Mouse (Mus musculus) CH12.LX (cell line): Measurements from ENCODE around the gene Wdr34. TPM values are rescaled to one million over a fixed set of nuclear protein-coding genes. Genes with fewer than 3 reads are reported as not detected.

ENCODE experiments used
- DNase-seq: peaks from one replicate; pipeline ENCODE4 v3.0.0-alpha.2; 2013; ENCODE audit errors: extremely low read depth
- H3K27ac ChIP-seq: 2 replicates; pipeline ENCODE4 v1.5.1; 2012; ENCODE audit warnings: low read depth, mild to moderate bottlenecking, control low read depth, moderate library complexity; ENCODE audit not compliant: insufficient read depth
- H3K27me3 ChIP-seq: replicated peaks from 2 replicates; pipeline ENCODE3; 2012; ENCODE audit warnings: inconsistent platforms
- H3K36me3 ChIP-seq, 2 experiments: replicated peaks in 1 of 2; 2 replicates each; pipeline versions ENCODE3 to v1.6.1; 2012; ENCODE audit warnings: inconsistent platforms in 1 of 2, low read length in 1 of 2, mild to moderate bottlenecking in 1 of 2, mixed read lengths in 1 of 2, moderate library complexity in 1 of 2; ENCODE audit not compliant: control insufficient read depth in 1 of 2, insufficient read depth in 1 of 2
- H3K4me1 ChIP-seq, 2 experiments: 2 replicates each; pipeline ENCODE4 v1.6.1; 2012; ENCODE audit warnings: inconsistent platforms in 1 of 2, moderate library complexity in 1 of 2; ENCODE audit not compliant: insufficient read depth in 2 of 2, control insufficient read depth in 1 of 2
- H3K4me2 ChIP-seq: 2 replicates; pipeline ENCODE4 v1.6.1; 2012; ENCODE audit warnings: low read depth, mild to moderate bottlenecking, control low read depth; ENCODE audit not compliant: poor library complexity, insufficient read depth, severe bottlenecking
- H3K4me3 ChIP-seq, 3 experiments: fragments of 150-350 bp in 1 of 3; sonication (generic) in 1 of 3; replicated peaks in 1 of 3; 2 replicates each; pipeline versions ENCODE3 to v1.5.1; 2011 to 2012; ENCODE audit warnings: low read depth in 2 of 3, low read length in 2 of 3, mild to moderate bottlenecking in 2 of 3, moderate library complexity in 2 of 3, control low read depth in 1 of 3, improper control_type of control experiment in 1 of 3, inconsistent platforms in 1 of 3, mixed read lengths in 1 of 3; ENCODE audit not compliant: poor library complexity in 1 of 3
- H3K79me2 ChIP-seq: replicated peaks from 2 replicates; pipeline ENCODE4 v1.6.1; 2012; ENCODE audit warnings: mild to moderate bottlenecking, moderate library complexity; ENCODE audit not compliant: control insufficient read depth, poor library complexity, insufficient read depth, severe bottlenecking; ENCODE audit errors: extremely low read depth
- H3K9ac ChIP-seq: 2 replicates; pipeline ENCODE4 v1.6.1; 2012; ENCODE audit warnings: low read depth, mild to moderate bottlenecking, control low read depth, moderate library complexity; ENCODE audit not compliant: insufficient read depth
- H3K9me3 ChIP-seq: replicated peaks from 2 replicates; pipeline ENCODE3; 2012; ENCODE audit warnings: low read length, inconsistent platforms, mixed read lengths
- BHLHE40 ChIP-seq: IDR thresholded peaks from 2 replicates; pipeline ENCODE4 v1.6.1; 2011; ENCODE audit warnings: mild to moderate bottlenecking, low read depth, low read length, improper control_type of control experiment
- CHD1 ChIP-seq: IDR thresholded peaks from 2 replicates; pipeline ENCODE4 v1.6.1; 2012; ENCODE audit warnings: low read depth, low read length, improper control_type of control experiment, inconsistent platforms
- CHD2 ChIP-seq: IDR thresholded peaks from 2 replicates; pipeline ENCODE4 v1.6.1; 2011; ENCODE audit warnings: low read length, improper control_type of control experiment
- CTCF ChIP-seq, 2 experiments: IDR thresholded peaks in 1 of 2; conservative IDR thresholded peaks in 1 of 2; 2 replicates each; pipeline ENCODE4 v1.5.1; 2011 to 2012; ENCODE audit warnings: low read depth in 2 of 2, low read length in 2 of 2, improper control_type of control experiment in 1 of 2, inconsistent platforms in 1 of 2, mild to moderate bottlenecking in 1 of 2, moderate library complexity in 1 of 2
- E2F4 ChIP-seq: IDR thresholded peaks from 2 replicates; pipeline ENCODE4 v1.6.1; 2011; ENCODE audit warnings: low read depth, low read length, improper control_type of control experiment; ENCODE audit not compliant: insufficient replicate concordance
- ELF1 ChIP-seq: IDR thresholded peaks from 2 replicates; pipeline ENCODE4 v1.6.1; 2014; ENCODE audit warnings: low read depth, mild to moderate bottlenecking, inconsistent platforms, low read length, improper control_type of control experiment
- EP300 ChIP-seq: IDR thresholded peaks from 2 replicates; pipeline ENCODE4 v1.6.1; 2011; ENCODE audit warnings: low read length, improper control_type of control experiment
- ETS1 ChIP-seq: conservative IDR thresholded peaks from 2 replicates; pipeline ENCODE4 v1.6.1; 2012; ENCODE audit warnings: low read depth, mild to moderate bottlenecking, inconsistent platforms, low read length, improper control_type of control experiment, moderate library complexity
- HCFC1 ChIP-seq: IDR thresholded peaks from 2 replicates; pipeline ENCODE4 v1.6.1; 2012; ENCODE audit warnings: low read depth, mild to moderate bottlenecking, inconsistent platforms, low read length, improper control_type of control experiment
- IRF4 ChIP-seq: IDR thresholded peaks from 2 replicates; pipeline ENCODE4 v1.6.1; 2014; ENCODE audit warnings: low read depth, mild to moderate bottlenecking, inconsistent platforms, low read length, improper control_type of control experiment
- JUN ChIP-seq: IDR thresholded peaks from 2 replicates; pipeline ENCODE4 v1.6.1; 2011; ENCODE audit warnings: low read depth, mild to moderate bottlenecking, low read length, improper control_type of control experiment, moderate library complexity; ENCODE audit not compliant: insufficient read depth
- JUND ChIP-seq: conservative IDR thresholded peaks from 2 replicates; pipeline ENCODE4 v1.6.1; 2011; ENCODE audit warnings: low read depth, low read length, improper control_type of control experiment
- KAT2A ChIP-seq: IDR thresholded peaks from 2 replicates; pipeline ENCODE4 v1.6.1; 2012; ENCODE audit warnings: low read length, improper control_type of control experiment, inconsistent platforms; ENCODE audit not compliant: insufficient replicate concordance
- MAFK ChIP-seq: IDR thresholded peaks from 2 replicates; pipeline ENCODE4 v1.6.1; 2011; ENCODE audit warnings: low read length, improper control_type of control experiment; ENCODE audit not compliant: insufficient replicate concordance
- MAX ChIP-seq: IDR thresholded peaks from 2 replicates; pipeline ENCODE4 v1.6.1; 2011; ENCODE audit warnings: low read length, improper control_type of control experiment
- MAZ ChIP-seq: IDR thresholded peaks from 2 replicates; pipeline ENCODE4 v1.6.1; 2012; ENCODE audit warnings: low read depth, mild to moderate bottlenecking, inconsistent platforms, low read length, improper control_type of control experiment, moderate library complexity
- MEF2A ChIP-seq: IDR thresholded peaks from 2 replicates; pipeline ENCODE4 v1.6.1; 2014; ENCODE audit warnings: low read depth, mild to moderate bottlenecking, inconsistent platforms, low read length, improper control_type of control experiment, borderline replicate concordance
- MXI1 ChIP-seq: IDR thresholded peaks from 2 replicates; pipeline ENCODE4 v1.6.1; 2011; ENCODE audit warnings: mild to moderate bottlenecking, low read depth, low read length, improper control_type of control experiment
- MYC ChIP-seq: IDR thresholded peaks from 2 replicates; pipeline ENCODE4 v1.6.1; 2011; ENCODE audit warnings: low read depth, mild to moderate bottlenecking, improper control_type of control experiment, low read length
- NELFE ChIP-seq: IDR thresholded peaks from 2 replicates; pipeline ENCODE4 v1.6.1; 2011; ENCODE audit warnings: low read depth, low read length, improper control_type of control experiment
- NRF1 ChIP-seq: IDR thresholded peaks from 2 replicates; pipeline ENCODE4 v1.6.1; 2014; ENCODE audit warnings: low read depth, mild to moderate bottlenecking, inconsistent platforms, low read length, improper control_type of control experiment, moderate library complexity
- PAX5 ChIP-seq: IDR thresholded peaks from 2 replicates; pipeline ENCODE4 v1.6.1; 2012; ENCODE audit warnings: low read length, inconsistent platforms, mixed read lengths
- POLR2A ChIP-seq: IDR thresholded peaks from 2 replicates; pipeline ENCODE4 v1.6.1; 2011; ENCODE audit warnings: low read depth, mild to moderate bottlenecking, improper control_type of control experiment, low read length
- POLR2AphosphoS2 ChIP-seq: IDR thresholded peaks from 2 replicates; pipeline ENCODE4 v1.6.1; 2011; ENCODE audit warnings: low read depth, low read length, improper control_type of control experiment
- RAD21 ChIP-seq: IDR thresholded peaks from 2 replicates; pipeline ENCODE4 v1.6.1; 2011; ENCODE audit warnings: low read depth, mild to moderate bottlenecking, low read length, improper control_type of control experiment, moderate library complexity
- RCOR1 ChIP-seq: conservative IDR thresholded peaks from 2 replicates; pipeline ENCODE4 v1.6.1; 2012; ENCODE audit warnings: low read depth, mild to moderate bottlenecking, inconsistent platforms, low read length, improper control_type of control experiment
- SIN3A ChIP-seq: IDR thresholded peaks from 2 replicates; pipeline ENCODE4 v1.6.1; 2012; ENCODE audit warnings: low read length, improper control_type of control experiment, inconsistent platforms
- SMC3 ChIP-seq: IDR thresholded peaks from 2 replicates; pipeline ENCODE4 v1.6.1; 2011; ENCODE audit warnings: low read depth, low read length, improper control_type of control experiment
- TBP ChIP-seq: conservative IDR thresholded peaks from 2 replicates; pipeline ENCODE4 v1.6.1; 2011; ENCODE audit warnings: low read depth, low read length, improper control_type of control experiment
- TCF12 ChIP-seq: IDR thresholded peaks from 2 replicates; pipeline ENCODE4 v1.6.1; 2014; ENCODE audit warnings: low read depth, mild to moderate bottlenecking, inconsistent platforms, low read length, improper control_type of control experiment
- UBTF ChIP-seq: IDR thresholded peaks from 2 replicates; pipeline ENCODE4 v1.6.1; 2012; ENCODE audit warnings: low read depth, mild to moderate bottlenecking, inconsistent platforms, low read length, improper control_type of control experiment, moderate library complexity
- USF1 ChIP-seq: IDR thresholded peaks from 2 replicates; pipeline ENCODE4 v1.6.1; 2014; ENCODE audit warnings: low read depth, mild to moderate bottlenecking, inconsistent platforms, low read length, improper control_type of control experiment
- USF2 ChIP-seq: conservative IDR thresholded peaks from 2 replicates; pipeline ENCODE4 v1.6.1; 2011; ENCODE audit warnings: low read depth, low read length, improper control_type of control experiment
- ZC3H11A ChIP-seq: IDR thresholded peaks from 2 replicates; pipeline ENCODE4 v1.6.1; 2012; ENCODE audit warnings: low read depth, mild to moderate bottlenecking, inconsistent platforms, low read length, improper control_type of control experiment
- ZKSCAN1 ChIP-seq: IDR thresholded peaks from 2 replicates; pipeline ENCODE4 v1.6.1; 2012; ENCODE audit warnings: low read depth, inconsistent platforms, low read length, improper control_type of control experiment, borderline replicate concordance
- ZMIZ1 ChIP-seq: IDR thresholded peaks from 2 replicates; pipeline ENCODE4 v1.6.1; 2012; ENCODE audit warnings: low read depth, mild to moderate bottlenecking, inconsistent platforms, low read length, improper control_type of control experiment
- ZNF384 ChIP-seq: IDR thresholded peaks from 2 replicates; pipeline ENCODE4 v1.6.1; 2012; ENCODE audit warnings: low read depth, low read length, improper control_type of control experiment, inconsistent platforms
- dilution Hi-C: fragments of 300-500 bp; cut with MboI; formaldehyde crosslinking; loops from 2 replicates; pipeline ENCODE4 v1.14.3; 2020; ENCODE audit warnings: low sequenced_read_pairs; ENCODE audit not compliant: extremely low pct_unique_long_range_greater_than_20kb, extremely low pct_ligation_motif_present
- in situ Hi-C: fragments of 300-500 bp; cut with MboI; formaldehyde crosslinking; loops from 3 replicates; pipeline ENCODE4 v1.14.3; 2019; ENCODE audit warnings: low sequenced_read_pairs, low pct_ligation_motif_present, low pct_unique_long_range_greater_than_20kb, mixed read lengths
- polyA plus RNA-seq: library from polyadenylated mRNA; unstranded; fragments of >175 nt; gene quantifications from 2 replicates; pipeline ENCODE4 v1.2.1, GENCODE M21; 2012; ENCODE audit warnings: low read depth; ENCODE audit not compliant: insufficient read length
- total RNA-seq, 2 experiments: library from RNA; depleted of rRNA; stranded (reverse); fragments of 300-350 nt in 1 of 2; fragments of >200 nt in 1 of 2; gene quantifications; 2 replicates each; pipeline ENCODE4 v1.2.3; 2012 to 2014

Wdr34 gene
- total and polyA plus RNA-seq, 3 experiments = 24.7 to 28.0 (median 26.5) TPM

GRCm38 (mm10) chr2:30042445-30042844 is 6.2 kb downstream of the Wdr34 start:
- Histone ChIP-seq H3K4me3 (no peak overlapping the region), H3K9ac (no peak overlapping the region), H3K27me3 (no peaks in the 10 kb centered on the region), H3K27ac (no peak overlapping the region), H3K4me2 (no peak overlapping the region), H3K79me2 (no peaks in the 10 kb centered on the region), H3K36me3 (peaks cover 7 to 53% of the 10 kb centered on the region in 2 experiments), H3K9me3 (no peaks in the 10 kb centered on the region), H3K4me1 (peaks cover under 1 to 14% of the 10 kb centered on the region in 2 experiments)
- DNase-seq = peak; percentile 82
- dilution Hi-C loops = no loop called here
- no peak for TF ChIP-seq ZMIZ1
- peak; percentile 87 for TF ChIP-seq SMC3
- TF ChIP-seq MAZ = no peak
- no peak for TF ChIP-seq ZNF384
- peak; percentile 61; the same call in 1 of the 2 replicates for TF ChIP-seq MAX
- TF ChIP-seq PAX5 = no peak
- TF ChIP-seq KAT2A = no peak
- no peak for TF ChIP-seq NRF1
- no peak for TF ChIP-seq TBP
- TF ChIP-seq POLR2AphosphoS2 = no peak
- no peak for TF ChIP-seq ETS1
- TF ChIP-seq RCOR1 = no peak
- TF ChIP-seq MAFK = no peak
- TF ChIP-seq NELFE = no peak
- TF ChIP-seq MXI1 = peak; percentile 36; the same call in 1 of the 2 replicates
- TF ChIP-seq ELF1 = no peak
- TF ChIP-seq ZKSCAN1 = no peak
- no peak for TF ChIP-seq USF1
- no peak for TF ChIP-seq MEF2A
- no peak for TF ChIP-seq ZC3H11A
- peak; percentile 62 for TF ChIP-seq RAD21
- 0 out of 2 replicates have a peak, but pooled peaks have one; percentile 23 for TF ChIP-seq BHLHE40
- TF ChIP-seq HCFC1 = no peak
- no peak for TF ChIP-seq TCF12
- TF ChIP-seq SIN3A = no peak
- TF ChIP-seq USF2 = no peak
- no peak for TF ChIP-seq POLR2A
- TF ChIP-seq JUN = no peak
- no peak for TF ChIP-seq CHD2
- no peak for TF ChIP-seq E2F4
- TF ChIP-seq CTCF (conservative IDR thresholded peaks at IDR 0.05 in 1 of 2, IDR thresholded peaks at IDR 0.05 in 1 of 2; ENCODE audit: low read depth in 2 of 2, low read length in 2 of 2) = peak; percentile 58 to 88
- no peak for TF ChIP-seq JUND
- TF ChIP-seq CHD1 = no peak
- peak; percentile 34; the same call in 1 of the 2 replicates for TF ChIP-seq IRF4
- peak; percentile 51; the same call in 1 of the 2 replicates for TF ChIP-seq MYC
- no peak for TF ChIP-seq EP300
- no peak for TF ChIP-seq UBTF
- in situ Hi-C loops = loop anchor here (5.0 to 10.0 kb wide), 2 partner anchors 35 to 122 kb away; partner anchors contain the start of gene Pkn3
